Mouse (Mus musculus) thymus, postnatal 0 days (tissue): ENCODE measurements around the gene Ccdc83. TPM values are rescaled to one million over a fixed set of nuclear protein-coding genes. Genes with fewer than 3 reads are reported as not detected.

ENCODE experiments used
- polyA plus RNA-seq: library from polyadenylated mRNA; unstranded; fragments of >200 nt; fragmentation: Nextera tagmentation; extraction: Ambion mirVana; gene quantifications from 2 replicates; pipeline ENCODE4 v1.2.1, GENCODE M21; 2015

Ccdc83 gene
- polyA plus RNA-seq, 1 experiment from 2014 or later = not detected

Other genes with a start within 250 kb of the Ccdc83 start
- 29.9 and 38.3 TPM in 2 replicates for gene Picalm, start 135.6 kb downstream of the Ccdc83 start, polyA plus RNA-seq
- 6.1 and 6.8 TPM in 2 replicates for gene Sytl2, start 36.5 kb upstream of the Ccdc83 start, polyA plus RNA-seq
- gene Ccdc89, start 160.8 kb upstream of the Ccdc83 start, polyA plus RNA-seq = 0.22 and 0.24 TPM in 2 replicates
- gene Crebzf, start 177.0 kb upstream of the Ccdc83 start, polyA plus RNA-seq = 34.7 and 38.5 TPM in 2 replicates
- 60.0 and 67.6 TPM in 2 replicates for gene Tmem126a, start 191.5 kb upstream of the Ccdc83 start, polyA plus RNA-seq
- 20.7 and 21.0 TPM in 2 replicates for gene Tmem126b, start 210.2 kb upstream of the Ccdc83 start, polyA plus RNA-seq
- 11.7 and 13.7 TPM in 2 replicates for gene Dlg2, start 210.9 kb upstream of the Ccdc83 start, polyA plus RNA-seq